Mouse (Mus musculus) heart, adult 8-10 months (tissue): ENCODE results near the gene Prkar2a. TPM values are rescaled to one million over a fixed set of nuclear protein-coding genes. Genes with fewer than 3 reads are reported as not detected.
"Not testable (repeated sequence)": the region's sequence is repeated elsewhere in the genome, so short reads cannot be mapped to it uniquely, and the experiment has no call there.

Experiments
- DNase-seq: peaks from one replicate; pipeline ENCODE4 v3.0.0; 2022; ENCODE audit warnings: low spot score
- total RNA-seq, 4 experiments: library from RNA; stranded (reverse); gene quantifications; 2 replicates each; pipeline ENCODE4 v1.2.4; 2022

Prkar2a gene
- total RNA-seq: 10 to 100 TPM; 80.5 to 91.0 (median 88.1) TPM

DNA sequence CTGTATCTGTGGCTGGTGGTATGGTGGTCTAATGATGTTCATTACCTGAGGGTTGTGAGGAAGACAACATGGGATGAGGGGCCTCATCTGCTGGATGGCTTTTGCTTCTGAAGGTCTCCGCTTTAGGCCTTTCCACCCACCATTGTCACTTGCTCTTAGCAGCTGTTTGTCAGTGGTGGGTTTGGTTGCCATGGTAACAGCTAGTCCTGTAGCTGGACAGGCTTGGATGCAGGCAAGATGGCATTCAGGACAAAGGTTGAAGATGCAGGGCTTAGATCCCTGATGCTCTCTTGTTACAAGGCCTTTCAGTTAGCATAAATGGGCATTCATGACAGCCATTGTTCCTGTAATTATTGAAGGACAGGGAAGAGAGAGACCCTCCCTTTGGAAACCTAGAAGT is at the start of gene Prkar2a:
Prkar2a (plus strand) TSS at position 209 of the 400 bp plus-strand sequence.
- no peak for DNase-seq

- DNase-seq: no peak
Observed at GRCm38 (mm10) chr9:108639825-108640224, 49.3 kb upstream of the Prkar2a start.

- DNase-seq: no peak
Observed at GRCm38 (mm10) chr9:108648166-108648565, 40.9 kb upstream of the Prkar2a start.

DNA sequence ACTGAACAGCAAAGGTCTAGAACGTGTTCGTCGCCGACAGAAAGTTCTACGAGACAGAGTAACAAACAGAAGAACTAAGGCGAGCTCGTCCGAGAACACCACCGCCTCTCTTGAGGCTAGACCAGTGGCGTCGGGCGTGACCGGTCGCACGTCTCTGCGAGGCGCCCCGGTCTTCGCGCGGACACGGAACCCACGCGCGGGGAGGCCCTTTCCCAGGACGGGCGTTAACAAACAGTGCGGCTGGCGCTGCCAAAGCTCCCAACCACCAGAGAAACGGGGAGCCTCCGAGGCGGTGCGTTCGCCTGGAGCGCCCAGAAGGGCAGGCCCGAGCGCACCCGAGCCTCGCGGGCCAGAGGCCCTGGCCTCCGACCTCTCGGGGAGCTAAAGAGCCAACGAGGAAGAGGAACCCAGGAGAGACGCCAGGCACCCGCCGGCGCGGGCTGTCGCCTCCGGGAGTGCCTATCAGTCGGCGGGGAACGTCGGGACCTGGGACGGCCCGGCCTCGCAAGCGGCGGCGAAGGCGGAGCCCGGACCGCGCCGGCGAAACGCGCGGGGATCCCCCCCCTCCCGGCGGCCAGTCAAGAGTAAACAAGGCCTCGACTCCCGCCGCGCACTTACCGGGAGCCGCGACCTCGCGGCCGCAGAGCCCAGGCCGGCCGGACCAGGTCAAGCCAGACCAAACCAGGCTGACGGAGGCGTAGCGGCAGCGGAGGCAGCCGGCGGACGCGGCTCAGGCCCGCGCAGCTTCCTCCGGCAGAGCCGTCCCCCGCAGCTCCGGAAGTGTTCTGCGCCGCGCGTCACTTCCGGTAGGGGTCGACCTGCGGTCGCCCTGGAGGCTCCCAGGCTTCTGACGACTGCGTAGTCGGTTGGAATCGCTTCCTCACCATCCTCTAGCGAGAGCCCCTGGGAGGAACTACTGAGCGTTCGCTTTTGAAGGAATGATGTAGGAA is 40.2 kb upstream of the Prkar2a start, which contains the start of gene Arih2:
Arih2 (minus strand) TSS at position 776 of the 950 bp plus-strand sequence.
- DNase-seq: peak; percentile 91

DNA sequence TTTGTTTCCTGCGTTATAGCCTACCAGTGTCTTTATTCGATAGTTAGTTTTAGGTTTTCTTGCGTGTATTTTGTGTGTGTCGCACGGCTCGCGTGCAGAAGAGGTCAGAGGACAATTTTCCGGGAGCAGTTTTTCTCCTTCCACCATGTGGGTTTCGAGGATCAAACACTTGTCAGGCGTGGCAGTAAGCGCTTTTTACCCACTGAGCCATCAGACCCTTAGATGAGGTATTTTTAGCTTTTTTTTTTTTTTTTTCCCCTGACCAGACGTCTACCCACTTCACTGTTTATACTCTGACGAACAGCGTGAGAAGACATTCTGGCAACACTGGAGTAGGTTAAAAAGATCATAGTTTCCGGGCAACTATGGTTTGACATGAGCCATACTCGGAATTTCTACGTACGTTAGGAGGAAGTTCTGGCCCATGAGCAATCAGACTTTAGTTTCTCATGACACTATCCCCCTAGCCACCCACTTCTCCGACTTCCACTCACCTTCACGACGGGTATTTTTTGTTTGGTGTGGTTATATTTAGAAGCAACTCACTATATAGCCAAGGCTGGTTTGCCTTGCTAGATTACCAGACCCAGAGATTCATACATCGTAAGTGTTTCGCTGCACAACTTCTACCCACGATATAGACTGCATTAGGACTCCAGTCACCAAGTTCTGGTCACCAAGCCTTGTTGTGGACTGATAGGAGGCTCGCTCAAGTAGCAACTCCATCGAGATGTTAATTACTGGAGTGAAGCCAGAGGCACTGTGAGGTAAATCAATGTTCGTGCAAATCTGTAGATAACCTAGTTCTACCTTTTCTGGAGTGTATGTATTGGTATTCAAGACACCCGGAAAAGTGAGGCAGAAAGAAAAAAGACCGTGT is 39.3 kb upstream of the Prkar2a start:
- no peak for DNase-seq

DNA sequence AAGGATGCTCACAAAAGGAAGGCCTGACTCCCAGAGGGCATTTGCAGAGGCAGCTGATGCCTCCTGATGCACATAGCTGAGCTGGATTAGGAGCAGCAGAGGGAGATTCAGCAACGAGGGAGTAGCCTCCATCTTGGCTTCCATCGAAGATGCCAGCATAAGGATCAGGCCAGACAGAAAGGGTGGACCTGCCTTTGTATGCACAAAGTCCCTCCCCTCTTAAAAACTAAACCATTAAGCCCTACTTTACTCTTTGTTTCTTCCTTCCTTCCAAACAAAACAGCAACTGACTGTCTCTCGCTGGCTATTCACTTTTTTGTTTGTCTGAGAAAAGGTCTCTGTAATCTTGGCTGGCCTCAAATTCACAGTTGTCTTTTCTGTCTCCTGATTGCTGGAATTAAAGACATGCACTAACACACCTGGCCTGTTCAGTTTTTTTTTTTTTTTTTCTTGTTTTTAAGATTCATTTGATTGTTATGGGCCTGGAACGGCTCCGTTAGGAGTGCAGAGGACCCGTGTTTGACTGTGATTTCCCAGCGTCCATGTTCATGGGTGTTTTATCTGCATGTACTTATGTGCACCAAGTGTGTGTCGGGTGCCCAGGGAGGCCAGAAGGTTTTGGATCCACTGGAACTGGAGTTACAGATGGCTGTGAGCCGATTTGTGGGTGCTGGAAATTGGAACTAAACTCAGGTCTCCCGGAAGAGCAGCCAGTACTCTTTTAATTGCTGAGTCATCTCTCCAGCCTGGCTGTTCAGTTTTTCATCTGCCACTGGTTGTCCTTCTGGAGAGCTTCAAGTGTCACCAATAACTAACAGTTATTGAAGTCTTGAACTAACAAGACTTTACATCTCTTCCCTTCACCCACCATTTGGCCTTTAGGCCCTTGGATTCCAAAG is 34.3 kb upstream of the Prkar2a start:
- DNase-seq: no peak

DNA sequence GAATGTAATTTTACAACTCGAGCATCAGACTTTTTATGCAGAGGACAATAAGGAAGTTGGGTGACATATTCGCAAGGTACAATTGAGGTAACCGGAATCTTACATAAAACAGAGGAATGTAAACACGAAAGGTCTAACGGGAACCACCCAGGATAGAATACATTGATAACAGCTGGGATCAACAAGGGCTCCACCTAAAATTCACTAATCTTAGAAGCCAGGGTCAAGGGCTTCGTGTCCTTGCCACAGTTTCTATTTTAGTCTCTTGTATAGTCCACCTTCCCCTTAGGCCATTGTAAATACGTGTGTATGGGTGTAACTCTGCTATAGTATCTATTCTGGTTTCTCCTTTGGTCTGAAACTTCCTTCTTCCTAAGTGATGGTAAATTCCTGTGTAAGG is 33.2 kb upstream of the Prkar2a start:
- not testable (repeated sequence) for DNase-seq

DNA sequence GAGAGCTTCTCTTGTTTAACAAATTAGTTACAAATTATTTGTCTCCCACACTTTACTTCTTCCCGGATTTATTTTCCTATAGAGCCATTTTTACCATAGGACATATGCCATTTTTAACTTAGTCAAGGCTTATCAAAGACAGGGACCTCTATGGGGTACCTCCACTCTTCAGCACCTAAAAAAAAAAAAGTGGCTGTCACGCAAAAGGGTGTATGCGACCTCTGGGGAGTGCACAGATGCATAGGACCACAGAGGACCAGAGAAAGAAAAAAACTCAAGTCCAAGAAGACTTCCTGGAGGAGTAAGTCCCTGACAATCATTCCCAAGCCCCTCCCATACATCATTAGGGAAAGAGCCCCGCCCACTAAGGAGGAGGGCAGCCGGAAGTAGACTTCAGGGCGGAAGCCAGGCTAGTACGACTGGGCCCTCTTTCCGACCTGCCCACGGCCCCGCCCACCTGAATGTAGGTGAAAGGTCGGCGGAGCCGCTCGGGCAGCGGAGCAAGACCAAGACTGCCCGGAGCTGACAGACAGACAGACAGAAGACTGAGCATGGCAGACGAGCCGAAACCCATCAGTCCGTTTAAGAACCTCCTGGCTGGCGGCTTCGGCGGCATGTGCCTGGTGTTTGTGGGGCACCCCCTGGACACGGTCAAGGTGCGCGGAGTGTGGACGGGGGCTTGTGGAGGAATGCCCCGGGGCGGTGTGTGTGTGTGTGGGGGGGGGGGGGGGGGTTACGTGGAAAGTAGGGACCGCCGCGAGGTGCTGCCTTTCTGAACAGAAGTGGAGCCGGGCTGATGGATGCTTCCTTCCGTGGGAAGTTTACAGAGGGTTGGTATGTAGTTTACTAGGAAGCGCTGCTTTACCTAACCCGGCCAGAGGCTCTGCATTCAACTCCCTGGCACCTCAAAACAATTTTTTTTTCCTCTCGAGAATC is 27.2 kb upstream of the Prkar2a start, which contains the start of gene Slc25a20:
Slc25a20 (plus strand) TSS at position 412 of the 936 bp plus-strand sequence.
- peak; percentile 82 for DNase-seq

GRCm38 (mm10) chr9:108662660-108663059 is 26.5 kb upstream of the Prkar2a start:
- DNase-seq: no peak

DNA sequence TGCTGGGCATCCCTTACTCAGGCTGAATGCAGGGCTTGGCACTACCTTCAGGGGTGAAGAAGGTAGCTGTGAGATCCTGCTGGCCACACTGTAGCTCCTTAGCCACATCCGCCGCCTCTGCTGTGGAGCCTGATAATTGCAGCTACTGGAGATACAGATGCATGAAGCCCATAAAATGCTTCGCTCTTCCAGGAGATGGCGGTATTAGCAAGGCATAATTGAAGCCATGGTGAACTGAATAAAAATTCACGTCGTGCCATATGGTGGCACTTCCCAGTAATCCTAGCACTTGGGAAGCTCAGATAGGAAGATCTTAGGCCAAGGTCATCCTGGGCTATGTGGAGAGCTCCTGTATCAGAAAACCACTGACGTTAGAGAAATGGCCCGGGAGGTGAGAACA is 19.2 kb upstream of the Prkar2a start:
- no peak for DNase-seq

GRCm38 (mm10) chr9:108673151-108673550 is 16.0 kb upstream of the Prkar2a start:
- no peak for DNase-seq

GRCm38 (mm10) chr9:108680026-108680425 is 9.1 kb upstream of the Prkar2a start:
- no peak for DNase-seq

DNA sequence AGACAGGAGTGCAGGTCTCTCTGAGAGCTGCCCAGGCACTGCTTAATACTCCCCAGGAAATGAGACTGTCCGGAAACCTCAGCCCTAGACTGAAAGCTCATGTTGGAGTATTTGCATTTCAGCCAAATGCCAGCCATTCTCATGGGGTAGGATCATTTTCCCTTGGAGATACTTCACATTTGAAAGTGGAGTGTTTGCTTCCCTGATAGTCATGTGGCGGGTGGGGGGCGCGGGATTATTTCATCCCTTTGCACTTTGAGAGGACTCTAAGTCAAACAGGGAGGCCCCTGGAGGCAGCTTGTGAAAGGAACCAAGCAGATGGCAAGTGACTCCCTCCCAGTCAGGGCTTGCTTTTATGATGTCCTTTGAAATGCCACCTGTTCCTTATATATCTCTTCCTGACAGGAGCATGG is 2.6 kb upstream of the Prkar2a start:
- DNase-seq: no peak

GRCm38 (mm10) chr9:108687181-108687580 is 1.9 kb upstream of the Prkar2a start:
- no peak for DNase-seq

DNA sequence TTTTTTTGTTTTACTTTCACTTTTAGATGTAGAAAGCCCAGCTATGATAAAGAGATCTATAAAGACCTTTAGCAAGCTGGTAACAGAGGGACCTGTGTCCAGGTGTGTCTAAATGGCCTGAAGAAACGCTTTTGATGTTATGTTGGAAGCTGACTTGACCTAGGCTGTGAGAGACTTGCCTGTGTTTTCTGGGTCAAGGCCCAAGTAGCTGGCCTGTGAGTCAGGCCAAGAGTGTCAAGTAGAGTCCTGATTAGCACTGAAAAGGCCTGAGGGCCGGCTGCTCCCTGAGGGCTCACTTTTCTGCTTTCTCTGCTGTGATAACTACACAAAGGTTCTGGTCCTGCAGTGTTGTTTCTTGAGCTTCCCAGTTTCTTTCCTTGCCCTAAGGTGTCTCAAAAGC is 1.4 kb upstream of the Prkar2a start:
- no peak for DNase-seq

- no peak for DNase-seq
Observed at GRCm38 (mm10) chr9:108688451-108688850, 663 bp upstream of the Prkar2a start.

DNA sequence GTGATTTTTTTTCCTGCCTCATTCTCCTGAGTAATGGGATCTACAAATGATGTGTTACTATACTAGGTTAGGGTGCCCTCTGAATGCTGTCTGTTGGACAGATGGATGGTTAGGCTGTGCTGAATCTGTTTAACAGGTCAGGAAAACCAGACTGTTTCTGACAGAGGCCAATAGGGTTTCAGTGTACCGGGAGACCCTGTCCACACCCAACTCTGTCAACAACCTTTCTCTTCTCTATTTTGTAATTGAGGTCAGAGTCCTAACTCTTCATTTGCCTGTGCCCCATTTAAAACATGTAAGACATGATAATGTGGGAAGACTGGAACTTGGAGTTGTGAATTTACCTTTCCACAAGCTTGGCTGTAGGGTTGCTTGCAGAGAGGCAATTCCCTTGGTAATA is 879 bp downstream of the Prkar2a start:
- DNase-seq: no peak

DNA sequence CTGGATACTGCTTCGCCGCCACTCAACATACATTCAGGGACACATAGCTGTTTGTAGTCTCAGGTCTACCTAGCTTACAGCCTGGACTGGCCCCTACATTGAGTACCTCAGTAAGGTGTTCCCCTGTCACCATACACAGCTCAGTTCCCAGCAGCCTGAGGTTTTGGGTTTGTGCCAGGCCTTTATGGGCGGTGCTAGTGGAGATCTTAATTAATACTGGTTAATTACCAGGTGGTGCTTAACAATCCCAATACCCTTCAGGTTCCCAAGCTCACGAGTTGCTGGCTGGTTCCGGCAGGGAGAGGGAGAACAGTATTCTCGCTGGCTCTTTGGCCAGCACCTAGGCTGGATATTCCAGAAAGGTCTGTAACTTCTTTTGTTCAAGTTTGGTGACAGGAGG is 1.8 kb downstream of the Prkar2a start:
- DNase-seq: no peak

DNA sequence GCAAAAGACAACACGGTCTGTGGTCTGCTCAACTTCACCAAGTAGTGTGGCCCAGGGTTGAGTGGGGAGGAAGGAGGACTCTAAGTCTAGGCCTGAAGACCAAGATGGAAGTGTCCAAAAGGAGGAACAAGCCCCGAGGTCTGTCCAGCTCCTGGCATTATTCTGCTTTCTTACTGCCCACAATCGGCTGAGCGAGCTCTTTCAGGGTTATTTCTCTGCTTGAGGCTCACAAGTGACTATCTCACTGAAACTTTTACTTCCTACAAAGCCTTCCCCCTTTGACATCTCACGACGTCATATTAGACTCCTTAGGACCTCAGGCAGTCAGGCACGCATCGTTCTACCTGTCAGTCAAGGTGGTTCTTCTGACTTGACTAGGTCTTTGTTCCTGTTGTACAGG is 2.3 kb downstream of the Prkar2a start:
- peak; percentile 10 for DNase-seq

- DNase-seq: peak; percentile 76
Observed at GRCm38 (mm10) chr9:108691846-108692225, 2.7 kb downstream of the Prkar2a start.
